Mouse (Mus musculus) heart, embryonic 11.5 days (tissue): ENCODE results near the gene Strbp. TPM values are rescaled to one million over a fixed set of nuclear protein-coding genes. Genes with fewer than 3 reads are reported as not detected.
A peak's percentile ranks its signal among the peaks of the same experiment; 100 is the strongest.

ENCODE experiments used
- ATAC-seq: fragments of 200-750 bp; cut with Nextera tagmentation; replicated peaks from 2 replicates; pipeline ENCODE4 v1.8.0; 2017; ENCODE audit warnings: moderate library complexity; ENCODE audit not compliant: insufficient number of reproducible peaks, low FRiP score, low TSS enrichment
- H3K27ac ChIP-seq: fragments of 300-500 bp; sonication (generic); 2 replicates; pipeline ENCODE4 v1.5.1; 2014; ENCODE audit warnings: mild to moderate bottlenecking, low read depth, low read length
- H3K27me3 ChIP-seq: fragments of 300-500 bp; sonication (generic); 2 replicates; pipeline ENCODE4 v1.6.1; 2014; ENCODE audit warnings: mild to moderate bottlenecking, low read length, mixed read lengths; ENCODE audit not compliant: control insufficient read depth, insufficient read depth
- H3K36me3 ChIP-seq: fragments of 300-500 bp; sonication (generic); 2 replicates; pipeline ENCODE4 v1.6.1; 2014; ENCODE audit warnings: mild to moderate bottlenecking, low read length, moderate library complexity, mixed read lengths; ENCODE audit not compliant: control insufficient read depth, insufficient read depth
- H3K4me1 ChIP-seq: fragments of 300-500 bp; sonication (generic); 2 replicates; pipeline ENCODE4 v1.6.1; 2014; ENCODE audit warnings: low read length; ENCODE audit not compliant: control insufficient read depth, insufficient read depth
- H3K4me2 ChIP-seq: fragments of 300-500 bp; sonication (generic); 2 replicates; pipeline ENCODE4 v1.6.1; 2014; ENCODE audit warnings: mild to moderate bottlenecking, moderate library complexity
- H3K4me3 ChIP-seq: fragments of 300-500 bp; sonication (generic); 2 replicates; pipeline ENCODE4 v1.5.1; 2014; ENCODE audit warnings: low read depth, low read length
- H3K9ac ChIP-seq: fragments of 300-500 bp; sonication (generic); 2 replicates; pipeline ENCODE4 v1.6.1; 2014; ENCODE audit warnings: mild to moderate bottlenecking, low read depth, low read length, moderate library complexity
- H3K9me3 ChIP-seq: fragments of 300-500 bp; sonication (generic); replicated peaks from 2 replicates; pipeline ENCODE4 v1.6.1; 2016; ENCODE audit warnings: low read length; ENCODE audit not compliant: control insufficient read depth
- WGBS: fragments of 180-500 bp; shearing (Covaris S2); extraction: QIAGEN DNeasy Blood & Tissue Kit; methylation state at CpG from one replicate; pipeline ENCODE4 v1.1.7; 2014; ENCODE audit not compliant: insufficient replicate concordance; 5-methylcytosine and 5-hydroxymethylcytosine counted together
- microRNA-seq: library from miRNA; unstranded; fragments of <30 nt; microRNA quantifications from one replicate; pipeline ENCODE4, GENCODE M21; 2016; ENCODE audit warnings: borderline number of aligned reads
- polyA plus RNA-seq: library from polyadenylated mRNA; unstranded; fragments of >200 nt; fragmentation: Nextera tagmentation; extraction: Ambion mirVana; gene quantifications from 2 replicates; pipeline ENCODE4 v1.2.1, GENCODE M21; 2014

The Strbp gene
- polyA plus RNA-seq, 1 experiment from 2014 or later, result 32.4 TPM

DNA sequence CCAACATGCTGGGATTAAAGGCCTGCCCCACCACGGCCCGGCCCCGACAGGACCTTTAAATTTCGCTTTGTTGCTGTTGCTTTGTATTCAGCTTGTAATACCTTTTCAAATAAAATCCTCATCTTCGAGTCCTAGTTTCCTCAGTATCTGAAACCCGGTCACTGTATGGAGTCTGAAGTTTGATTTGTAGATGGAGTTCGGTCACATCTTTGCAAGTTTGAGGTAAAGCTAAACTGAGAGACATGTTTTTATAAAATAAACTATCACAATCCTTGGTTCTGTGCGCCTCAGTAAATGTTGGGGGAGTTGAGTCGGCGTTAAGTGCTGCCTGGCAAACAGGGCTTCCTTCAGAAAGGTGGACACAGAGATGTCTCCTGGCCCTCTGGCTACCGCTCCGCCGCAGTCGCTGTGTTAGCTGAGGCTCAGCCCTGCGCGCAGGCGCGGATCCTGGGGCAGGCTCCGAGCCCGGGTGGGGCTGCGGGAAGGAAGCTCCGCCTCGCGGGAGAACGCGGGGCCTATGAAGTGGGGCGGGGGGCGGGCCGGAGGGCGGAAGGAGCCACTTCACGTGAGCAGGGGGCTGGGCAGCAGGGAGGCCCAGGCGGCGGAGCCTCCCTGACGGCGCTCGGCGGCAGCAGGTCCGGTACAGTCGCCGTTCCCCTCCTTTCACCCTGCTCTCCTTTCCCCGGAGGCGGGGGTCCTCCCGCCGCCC is 251.8 kb downstream of the Strbp start:
- peak; percentile 98 for ATAC-seq
- peak overlapping the region; percentile 94 for H3K9ac ChIP-seq
- 6% methylated on average over 44 of the region's 44 CpGs for WGBS
- no peaks in the 10 kb centered on the region for H3K9me3 ChIP-seq
- no peaks in the 10 kb centered on the region for H3K36me3 ChIP-seq
- peak overlapping the region; percentile 65; the same call in 1 of the 2 replicates for H3K27ac ChIP-seq
- H3K4me1 ChIP-seq, result peaks cover 8% of the 10 kb centered on the region; the same call in 1 of the 2 replicates
- peak overlapping the region; percentile 92 for H3K4me2 ChIP-seq
- H3K4me3 ChIP-seq, result peak overlapping the region; percentile 85
- no peaks in the 10 kb centered on the region for H3K27me3 ChIP-seq

DNA sequence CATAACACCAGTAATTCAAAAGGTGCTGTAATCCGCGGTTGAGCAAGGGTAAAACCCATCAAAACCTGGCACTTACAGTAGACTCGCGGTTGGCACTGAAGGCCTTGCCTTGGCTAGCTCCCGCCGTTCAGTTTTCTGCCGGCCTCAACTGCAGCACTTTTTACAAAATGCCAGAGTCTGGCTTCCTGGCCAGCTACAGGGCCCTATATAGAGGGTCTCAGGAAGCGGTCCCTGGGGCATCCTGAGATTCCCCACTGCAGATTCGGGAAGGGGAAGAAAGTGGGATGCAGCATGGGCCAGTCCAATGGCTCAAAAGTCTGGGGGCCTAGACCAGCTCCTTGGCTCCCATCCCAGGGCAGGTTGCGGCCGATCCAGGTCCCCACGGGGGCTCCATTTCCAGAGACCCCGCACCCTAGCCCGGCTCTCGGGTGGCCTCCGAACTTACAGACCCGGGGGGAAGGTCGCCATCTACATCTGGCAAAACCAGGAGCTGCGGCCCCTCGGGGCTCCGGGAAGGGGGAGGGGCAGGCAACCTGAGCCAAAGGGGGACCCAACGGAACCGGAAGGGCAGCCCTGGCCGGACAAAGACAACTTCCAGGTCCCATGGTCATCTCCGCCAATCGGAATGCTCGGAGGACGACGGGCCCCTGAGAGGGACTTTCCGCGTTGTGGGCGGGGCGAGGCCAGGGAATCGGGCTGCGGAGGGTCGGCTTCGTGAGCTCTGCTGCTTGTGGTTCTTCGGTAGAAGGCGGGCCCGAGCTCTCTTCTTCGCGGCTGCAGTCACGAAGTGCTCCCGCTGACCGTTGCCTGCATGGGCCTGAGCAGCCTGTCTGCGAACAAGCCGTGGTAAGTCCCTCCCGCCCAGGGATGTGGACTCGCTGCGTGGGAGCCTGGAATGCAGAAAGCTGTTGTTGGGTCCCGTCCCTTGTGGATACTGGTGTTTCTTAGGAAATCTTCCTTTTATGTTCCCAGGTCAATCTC is 260.8 kb downstream of the Strbp start, which contains the start of the genes Zbtb26, Zbtb6 and Rabgap1:
Gene Zbtb26, minus strand, starts transcription at position 525 of the 981 bp plus-strand sequence.
Gene Zbtb6, minus strand, starts transcription at position 561 of the 981 bp plus-strand sequence.
Gene Rabgap1, plus strand, starts transcription at position 669 of the 981 bp plus-strand sequence.
- H3K4me3 ChIP-seq, result peak within 1 kb of the TSS; percentile 68
- H3K36me3 ChIP-seq, result no peaks in the 10 kb centered on the region
- H3K9me3 ChIP-seq, result no peaks in the 10 kb centered on the region
- peak within 1 kb of the TSS; percentile 77 for H3K4me2 ChIP-seq
- peak within 1 kb of the TSS; percentile 83 for H3K27ac ChIP-seq
- no peaks in the 10 kb centered on the region for H3K27me3 ChIP-seq
- ATAC-seq, result peak; percentile 99
- peak within 1 kb of the TSS; percentile 83 for H3K9ac ChIP-seq
- under 1% methylated on average over 51 of the region's 51 CpGs for WGBS
- H3K4me1 ChIP-seq, result no peaks in the 10 kb centered on the region

Small RNA genes within 50 kb of the gene (microRNA-seq; reads per million reads assigned to microRNA genes)
- gene Mir5128, result 1.9 reads per million, percentile 23 among the genes with 10 or more reads in this experiment

Other genes with a start within 250 kb of the Strbp start
- 0.31 and 1.0 TPM in 2 replicates for gene Gpr21, start 187.5 kb downstream of the Strbp start, polyA plus RNA-seq
- gene Crb2, start 72.4 kb upstream of the Strbp start, polyA plus RNA-seq, result 6.1 and 6.5 TPM in 2 replicates